In genomic region chr10:85330938-85331691, GRCm38 (mm10) we compare ENCODE assay signal across 8 mouse cellular contexts. TPM values are rescaled to one million over a fixed set of nuclear protein-coding genes. Genes with fewer than 3 reads are reported as not detected.
DNase-seq lines count a peak whose midpoint lies in the region; ATAC-seq and TF ChIP-seq lines count a peak whose summit lies in the region.

No protein-coding gene starts in this region.

- no peak overlapping the region for H3K9ac ChIP-seq in stomach, postnatal 0 days (ENCODE audit: low read length)

- H3K4me1 ChIP-seq in heart, embryonic 10.5 days, result peaks cover 5% of the 10 kb centered on the region
- H3K4me1 ChIP-seq in stomach, postnatal 0 days (replicated peaks; ENCODE audit: control insufficient read depth, insufficient read depth), result no peaks in the 10 kb centered on the region

- no peak for TF ChIP-seq CTCF in stomach, postnatal 0 days (IDR thresholded peaks at IDR 0.05; ENCODE audit: low read depth)

- 8% methylated on average over 13 of the region's 13 CpGs for WGBS in heart, embryonic 10.5 days
- 14% methylated on average over 13 of the region's 13 CpGs for WGBS in stomach, postnatal 0 days

- H3K36me3 ChIP-seq in heart, embryonic 10.5 days, result no peaks in the 10 kb centered on the region
- H3K36me3 ChIP-seq in stomach, postnatal 0 days (ENCODE audit: control insufficient read depth, insufficient read depth, low read length), result no peaks in the 10 kb centered on the region

- H3K27ac ChIP-seq in heart, embryonic 10.5 days, result no peak overlapping the region
- no peak overlapping the region for H3K27ac ChIP-seq in stomach, postnatal 0 days (replicated peaks)

- no peak for TF ChIP-seq EP300 in stomach, postnatal 0 days (optimal IDR thresholded peaks at IDR 0.05)

- peak; percentile 67; the same call in 1 of the 2 replicates for ATAC-seq in stomach, postnatal 0 days (ENCODE audit: low FRiP score, low TSS enrichment)
- no peak for ATAC-seq in megakaryocyte progenitor cell, adult 5-6 weeks (replicated peaks; ENCODE audit: poor library complexity)

- no peaks in the 10 kb centered on the region for H3K9me3 ChIP-seq in heart, embryonic 10.5 days
- no peaks in the 10 kb centered on the region for H3K9me3 ChIP-seq in stomach, postnatal 0 days (ENCODE audit: control insufficient read depth, low read length)

- H3K27me3 ChIP-seq in heart, embryonic 10.5 days (ENCODE audit: insufficient read depth, poor library complexity, severe bottlenecking), result no peaks in the 10 kb centered on the region
- no peaks in the 10 kb centered on the region for H3K27me3 ChIP-seq in stomach, postnatal 0 days (ENCODE audit: control insufficient read depth, insufficient read depth, low read length)

- 0 out of 2 replicates have a peak overlapping the region, but pooled peaks have one; percentile 1 for H3K4me2 ChIP-seq in stomach, postnatal 0 days (replicated peaks; ENCODE audit: low read depth)

- peak; percentile 92 for DNase-seq in ES-CJ7 (ENCODE audit: low read depth, low spot score)
- DNase-seq in embryo, embryonic 9.5 days (ENCODE audit: extremely low spot score), result peak; percentile 93
- DNase-seq in heart, embryonic 10.5 days (ENCODE audit: low spot score), result peak; percentile 83
- peak; percentile 47 for DNase-seq in kidney, adult 9 months
- peak; percentile 63 for DNase-seq in lung, postnatal 14 days
- peak; percentile 31 for DNase-seq in stomach, postnatal 0 days (ENCODE audit: low spot score)
- no peak for DNase-seq in layer of hippocampus, adult 9-10 months (ENCODE audit: low spot score)

- H3K4me3 ChIP-seq in heart, embryonic 10.5 days, result peak overlapping the region; percentile 47
- 0 out of 2 replicates have a peak overlapping the region, but pooled peaks have one; percentile 4 for H3K4me3 ChIP-seq in stomach, postnatal 0 days (ENCODE audit: low read depth, low read length)

RNA-seq across cellular contexts. Expression of gene Btbd11, which starts 55.5 kb away (rescaled TPM):
- 0.96 and 1.5 TPM in 2 replicates for polyA plus RNA-seq in heart, embryonic 10.5 days (2016; fragmentation: Nextera tagmentation; extraction: Ambion mirVana)
- polyA plus RNA-seq in stomach, postnatal 0 days (2015; fragmentation: Nextera tagmentation; extraction: Ambion mirVana), result 1.8 and 1.9 TPM in 2 replicates
- total RNA-seq in megakaryocyte progenitor cell, adult 5-6 weeks (2015), result 2.7 and 2.8 TPM in 2 replicates
- 1.6 and 2.2 TPM in 2 replicates for total RNA-seq in megakaryocyte progenitor cell, adult 5-6 weeks (2017)
